Mouse (Mus musculus): ENCODE data around the gene Abcf2. TPM values are rescaled to one million over a fixed set of nuclear protein-coding genes. Genes with fewer than 3 reads are reported as not detected.

The Abcf2 gene
- total RNA-seq, 1 experiment from 2014 or later: 40.4 TPM

DNA sequence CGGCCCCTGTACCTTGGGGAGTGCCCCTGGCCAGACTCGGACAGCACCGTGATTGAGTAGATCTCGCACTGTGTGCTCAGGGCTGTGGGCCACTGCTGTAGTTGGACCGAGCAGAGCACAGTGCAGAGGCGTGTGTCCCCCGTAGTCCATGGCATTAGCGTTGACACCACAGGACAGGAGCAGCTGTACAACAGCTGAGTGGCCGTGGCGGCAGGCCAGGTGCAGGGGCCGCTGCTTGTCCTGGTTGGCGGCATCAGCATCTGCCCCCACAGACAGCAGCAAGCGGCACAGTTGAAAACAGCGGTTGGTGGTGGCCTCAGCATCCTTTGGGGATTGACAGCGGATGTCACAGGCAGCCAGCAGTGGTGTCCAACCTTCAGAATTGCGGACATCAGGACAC is 39.6 kb downstream of the Abcf2 start:
- ATAC-seq (ENCODE audit: extremely low read depth, insufficient number of reproducible peaks, low FRiP score, poor library complexity, severe bottlenecking): no peak

DNA sequence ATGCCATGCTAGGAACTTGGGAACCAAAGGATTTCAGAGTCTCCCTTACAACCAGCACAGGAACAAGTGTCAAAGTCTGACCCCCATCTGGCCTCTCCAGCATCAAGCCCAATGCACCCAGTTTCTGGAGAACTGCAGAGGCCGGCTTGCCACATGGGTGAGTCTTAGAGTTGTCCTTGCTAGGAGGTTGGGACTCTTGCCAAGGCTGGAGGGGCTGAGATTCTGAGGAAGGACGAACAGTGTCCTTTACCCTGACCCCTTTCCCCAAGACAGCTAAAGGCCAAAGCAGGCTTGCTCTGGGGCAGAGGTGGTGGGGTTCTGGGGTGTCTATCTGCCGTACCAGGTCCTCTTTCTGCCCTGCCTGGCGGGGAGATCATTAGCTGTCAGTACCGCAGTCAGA is 40.8 kb downstream of the Abcf2 start:
- no peak for ATAC-seq (ENCODE audit: extremely low read depth, insufficient number of reproducible peaks, low FRiP score, poor library complexity, severe bottlenecking)

DNA sequence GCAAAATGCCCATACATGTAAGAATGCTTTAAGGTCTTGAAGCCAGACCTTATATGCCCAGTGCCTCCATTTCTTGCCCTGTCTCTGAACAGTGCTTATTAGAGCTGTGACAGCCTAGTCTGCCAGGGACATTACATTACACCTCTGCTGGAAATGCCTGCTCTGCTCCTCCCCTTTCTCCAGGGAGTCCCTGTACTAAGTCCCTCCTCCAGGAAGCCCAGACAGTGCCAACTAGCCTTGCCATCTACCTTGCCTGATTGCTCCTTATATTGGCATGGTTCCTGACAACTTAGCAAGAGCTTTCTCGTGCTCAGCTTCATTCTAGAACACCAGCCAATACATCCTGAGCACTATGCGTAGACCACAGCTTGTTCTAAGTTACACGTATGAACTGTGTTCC is 41.5 kb downstream of the Abcf2 start:
- ATAC-seq (ENCODE audit: extremely low read depth, insufficient number of reproducible peaks, low FRiP score, poor library complexity, severe bottlenecking): no peak

DNA sequence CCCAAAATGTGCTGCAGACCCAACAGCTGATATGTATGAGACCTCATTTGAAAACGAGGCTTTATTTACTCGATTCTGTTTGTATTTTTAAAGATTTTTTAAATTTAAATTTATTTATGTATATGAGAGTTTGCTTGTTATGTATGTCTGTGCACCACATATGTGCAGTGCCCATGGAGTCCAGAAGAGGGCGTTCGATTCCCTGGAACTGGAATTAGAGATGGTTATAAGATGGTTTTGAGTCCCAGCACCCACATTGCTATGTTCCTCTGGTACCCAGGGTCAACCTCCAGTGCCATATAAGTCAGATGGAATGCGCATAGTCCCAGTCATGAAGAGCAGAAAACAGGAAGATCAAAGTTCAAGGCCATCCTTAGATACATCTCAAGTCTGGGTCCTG is 43.0 kb downstream of the Abcf2 start:
- ATAC-seq (ENCODE audit: extremely low read depth, insufficient number of reproducible peaks, low FRiP score, poor library complexity, severe bottlenecking): no peak

DNA sequence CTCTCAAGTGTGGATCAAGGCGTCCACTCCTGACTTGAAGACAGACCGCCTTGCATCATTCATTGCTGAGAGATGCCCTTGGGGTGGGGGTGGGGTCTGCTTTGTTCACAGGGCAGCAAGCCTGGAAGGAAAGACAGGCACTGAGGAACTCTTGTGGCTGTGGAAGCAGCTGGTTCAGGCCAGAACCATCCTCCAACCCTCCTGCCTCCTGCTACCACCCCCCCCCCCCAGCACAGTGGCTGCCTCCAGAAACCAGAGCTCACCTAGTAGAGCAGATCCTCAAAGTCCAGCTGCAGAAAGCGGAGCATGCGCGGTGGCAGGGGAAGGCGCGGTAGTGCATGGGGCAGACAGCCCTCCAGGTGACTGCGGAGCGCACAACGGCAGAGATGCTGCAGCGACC is 43.9 kb downstream of the Abcf2 start:
- no peak for ATAC-seq (ENCODE audit: extremely low read depth, insufficient number of reproducible peaks, low FRiP score, poor library complexity, severe bottlenecking)

DNA sequence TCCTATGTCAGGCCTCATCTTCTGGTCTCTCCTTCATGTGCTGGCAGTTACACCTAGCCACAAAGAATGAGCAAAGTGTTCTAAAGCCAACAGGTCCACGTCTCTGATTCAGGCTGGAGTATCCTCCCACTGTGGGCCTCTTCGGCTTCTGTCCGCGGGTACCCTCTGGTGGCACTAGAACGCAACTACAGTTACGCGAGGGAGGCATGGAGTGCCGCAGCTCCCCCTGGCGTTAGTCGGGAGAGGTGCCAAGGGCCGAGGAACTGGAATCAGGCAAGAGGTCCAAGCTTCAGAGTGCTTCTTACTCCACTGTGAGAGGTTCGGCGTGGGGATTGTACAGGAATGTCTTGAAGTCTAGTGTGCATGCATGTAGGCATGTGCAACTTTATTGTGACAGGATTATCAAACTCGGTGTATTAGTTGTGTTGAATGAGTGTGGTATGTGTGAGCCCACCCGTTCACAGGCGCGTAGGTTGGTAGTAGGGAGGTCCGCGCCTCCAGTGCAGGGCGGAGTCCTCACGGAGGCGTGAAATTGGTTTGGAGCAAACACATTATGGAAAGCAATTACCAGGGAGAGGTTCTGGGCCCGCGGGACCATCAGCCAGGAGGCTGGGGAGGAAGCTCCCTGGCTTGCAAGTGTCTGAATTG is 47.1 kb downstream of the Abcf2 start:
- peak; percentile 97 for ATAC-seq (ENCODE audit: extremely low read depth, insufficient number of reproducible peaks, low FRiP score, poor library complexity, severe bottlenecking)

DNA sequence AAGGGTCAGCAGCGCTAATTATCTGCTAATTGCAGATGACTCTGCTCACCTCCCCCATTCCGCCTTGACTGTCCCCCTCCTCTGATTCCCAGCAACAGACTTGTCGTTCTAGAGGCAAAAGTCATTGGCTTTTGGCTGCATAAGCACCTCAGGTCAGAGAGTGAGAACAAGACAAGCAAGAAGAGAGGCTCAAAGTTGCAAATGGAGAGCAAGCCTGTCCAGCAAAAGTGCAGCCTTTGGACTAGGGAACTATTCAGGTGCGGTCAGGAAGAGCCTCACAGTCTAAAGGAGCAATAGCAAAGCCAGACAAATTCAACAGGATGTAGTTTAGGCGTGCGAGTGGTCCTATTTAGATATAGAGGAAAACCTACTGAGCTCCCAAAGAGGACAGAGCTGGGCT is 49.5 kb downstream of the Abcf2 start:
- ATAC-seq (ENCODE audit: extremely low read depth, insufficient number of reproducible peaks, low FRiP score, poor library complexity, severe bottlenecking): no peak

DNA sequence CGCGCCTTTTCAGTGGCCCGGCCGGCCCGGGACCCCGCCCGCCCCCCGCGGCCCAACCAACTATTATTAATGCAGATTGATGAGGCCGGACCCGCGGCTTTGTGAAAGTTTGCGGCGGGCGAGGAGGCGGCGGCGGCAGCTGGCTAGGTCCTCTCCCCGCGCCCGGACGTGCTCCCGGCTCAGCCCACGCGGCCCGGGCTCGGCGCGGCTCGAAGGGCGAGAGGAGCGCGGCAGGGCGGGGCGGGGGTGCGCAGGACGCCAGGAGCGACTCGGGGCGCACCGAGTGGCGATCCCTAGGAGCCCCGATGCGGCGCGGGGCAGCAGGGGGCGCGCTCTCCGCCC is 50.4 kb downstream of the Abcf2 start, which contains the start of gene Gbx1:
Gene Gbx1 (minus strand): TSS at position 314 of the 342 bp plus-strand sequence.
- no peak for ATAC-seq (ENCODE audit: extremely low read depth, insufficient number of reproducible peaks, low FRiP score, poor library complexity, severe bottlenecking)

DNA sequence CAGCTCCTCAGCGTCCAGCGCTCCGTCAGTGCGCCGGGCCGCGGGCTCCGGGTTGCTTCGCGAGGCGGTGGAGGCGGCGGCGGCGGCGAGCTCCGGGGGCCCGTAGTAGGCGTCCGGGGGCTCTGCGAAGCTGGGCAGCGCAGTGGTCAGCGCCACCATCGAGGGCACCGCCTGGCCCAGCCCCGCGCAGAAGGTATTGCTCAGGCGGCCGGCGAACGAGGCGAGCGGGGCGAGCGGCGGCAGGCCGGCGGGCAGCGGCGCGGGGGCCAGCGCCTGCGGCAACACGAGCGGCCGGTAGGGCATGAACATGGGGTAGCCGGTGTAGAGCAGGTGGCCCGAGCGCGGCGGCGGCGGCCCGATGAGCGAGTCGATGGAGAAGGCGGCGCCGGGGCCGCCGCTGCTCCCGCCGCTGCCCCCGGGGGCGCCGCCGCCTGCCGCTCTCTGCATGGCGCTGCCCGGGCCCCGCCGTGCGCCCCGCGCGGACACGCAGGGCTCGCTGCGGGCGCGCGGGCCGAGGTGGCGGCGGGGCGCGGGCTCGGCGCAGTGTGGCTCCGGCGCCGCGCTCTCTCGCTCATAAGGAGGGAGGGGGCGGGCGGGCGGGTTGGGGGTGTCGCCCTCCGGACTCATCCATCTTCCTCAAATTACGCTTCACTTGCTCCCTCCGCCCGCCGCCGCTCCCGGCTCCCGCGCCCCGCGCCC is 50.9 kb downstream of the Abcf2 start:
- no peak for ATAC-seq (ENCODE audit: extremely low read depth, insufficient number of reproducible peaks, low FRiP score, poor library complexity, severe bottlenecking)

DNA sequence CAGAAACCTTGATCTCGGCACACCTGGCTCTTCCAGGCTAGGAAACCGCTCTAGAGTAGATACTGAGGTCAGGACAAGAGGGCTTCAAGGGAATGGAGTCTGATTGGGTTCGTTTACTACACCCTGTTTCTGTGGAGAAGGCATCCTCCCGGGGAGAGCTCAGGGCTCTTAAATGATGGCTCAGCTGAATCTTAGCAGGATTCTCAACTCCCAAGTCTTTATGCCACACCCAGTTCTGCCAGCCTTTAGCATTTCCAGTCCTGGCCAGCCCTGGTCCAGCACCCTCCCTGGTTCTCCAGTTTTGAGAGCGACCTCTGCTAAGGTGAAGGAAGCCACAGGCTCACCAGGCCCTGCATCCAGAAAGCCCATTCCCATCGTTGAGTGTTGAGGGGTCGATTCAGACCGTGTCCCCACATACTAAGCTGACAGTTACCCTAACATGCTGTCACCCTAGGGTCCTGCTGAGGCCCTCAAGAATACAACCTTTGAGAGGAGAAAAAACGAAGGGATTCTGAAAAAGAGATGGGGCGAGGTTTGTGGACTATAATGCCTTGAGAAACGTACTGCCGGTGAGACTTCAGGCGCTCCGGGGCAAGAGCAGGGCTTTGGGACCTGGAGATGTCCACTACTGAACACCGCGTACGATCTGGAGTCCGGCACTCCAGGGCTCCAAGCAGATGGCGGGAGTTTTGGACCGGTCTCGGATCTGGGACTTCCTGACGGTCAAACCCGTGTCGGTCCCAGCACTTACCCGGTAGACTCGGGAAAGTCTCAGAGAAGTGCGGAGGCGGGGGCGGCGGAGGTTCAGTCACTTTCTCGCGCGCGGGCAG is 51.7 kb downstream of the Abcf2 start:
- ATAC-seq (ENCODE audit: extremely low read depth, insufficient number of reproducible peaks, low FRiP score, poor library complexity, severe bottlenecking): no peak

DNA sequence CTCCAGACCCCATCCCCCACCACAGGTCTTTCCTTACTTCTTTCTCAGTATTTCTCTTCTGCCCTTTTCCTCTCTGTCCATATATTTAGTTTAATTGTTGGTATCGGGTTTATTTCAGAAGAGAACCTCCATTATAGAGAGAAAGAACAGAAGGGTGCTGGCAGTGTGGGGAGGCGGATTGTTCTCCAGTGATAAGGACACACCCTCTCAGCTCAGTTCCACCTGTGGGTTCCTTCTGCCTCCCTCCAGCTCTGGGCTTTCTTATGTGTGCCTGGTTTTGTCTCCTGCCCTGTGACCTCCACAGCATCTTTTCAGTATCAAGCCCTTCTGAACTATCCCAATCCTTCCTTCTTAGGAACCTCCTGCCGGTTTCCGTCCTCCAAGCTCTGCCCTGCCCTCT is 52.7 kb downstream of the Abcf2 start:
- ATAC-seq (ENCODE audit: extremely low read depth, insufficient number of reproducible peaks, low FRiP score, poor library complexity, severe bottlenecking): no peak

DNA sequence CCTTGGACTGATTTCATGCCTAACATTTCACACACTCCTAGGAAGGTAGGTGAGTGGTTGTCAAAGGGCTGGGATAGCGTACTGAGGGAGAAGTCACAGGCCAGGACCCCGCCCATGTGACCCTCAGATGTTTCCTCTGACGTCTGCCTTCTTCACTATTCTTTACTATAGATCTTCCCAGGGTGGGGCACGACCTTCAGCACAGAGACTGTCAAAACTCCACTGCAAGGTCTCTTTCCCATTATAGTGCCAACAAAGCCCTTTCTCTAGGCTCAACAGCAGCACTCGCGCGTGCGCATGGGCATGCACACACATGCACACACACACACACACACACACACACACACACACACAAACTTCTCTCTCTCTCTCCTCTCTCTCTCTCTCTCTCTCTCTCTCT is 53.5 kb downstream of the Abcf2 start:
- ATAC-seq (ENCODE audit: extremely low read depth, insufficient number of reproducible peaks, low FRiP score, poor library complexity, severe bottlenecking): no peak

DNA sequence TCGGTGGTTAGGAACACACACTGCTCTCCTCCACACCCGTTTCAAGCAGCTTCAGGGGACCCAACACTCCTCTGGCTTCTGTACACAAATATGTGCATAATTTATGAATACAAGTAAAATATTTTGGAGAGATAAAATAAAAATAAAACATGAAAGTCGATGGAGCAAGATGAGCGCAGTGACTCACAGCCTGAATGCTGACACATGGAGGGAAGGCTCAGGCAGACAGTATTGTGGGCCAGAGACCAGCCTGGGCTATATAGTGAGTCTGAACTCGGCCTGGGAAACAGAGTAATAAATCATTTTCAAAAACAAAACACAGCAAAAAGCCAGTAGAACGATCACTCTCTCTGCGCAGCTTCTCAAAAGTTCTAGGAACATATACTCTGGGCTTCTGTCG is 55.9 kb downstream of the Abcf2 start:
- no peak for ATAC-seq (ENCODE audit: extremely low read depth, insufficient number of reproducible peaks, low FRiP score, poor library complexity, severe bottlenecking)

Other genes starting within 250 kb of the Abcf2 start
- gene Kcnh2, start 225.9 kb downstream of the Abcf2 start, total RNA-seq (2017): 0.12 TPM in 1 of 2 replicates, not detected in the other
- gene Nos3, start 212.7 kb downstream of the Abcf2 start, total RNA-seq (2017): not detected in 2 replicates
- not detected in 2 replicates for gene Atg9b, start 185.3 kb downstream of the Abcf2 start, total RNA-seq (2017)
- gene Abcb8, start 183.8 kb downstream of the Abcf2 start, total RNA-seq (2017): 5.0 and 5.2 TPM in 2 replicates
- gene Asic3, start 164.1 kb downstream of the Abcf2 start, total RNA-seq (2017): 0.23 TPM in 1 of 2 replicates, not detected in the other
- gene Cdk5, start 153.9 kb downstream of the Abcf2 start, total RNA-seq (2017): 30.0 and 36.6 TPM in 2 replicates
- gene Slc4a2, start 153.6 kb downstream of the Abcf2 start, total RNA-seq (2017): 56.8 and 58.0 TPM in 2 replicates
- gene Fastk, start 132.2 kb downstream of the Abcf2 start, total RNA-seq (2017): 32.2 and 32.9 TPM in 2 replicates
- gene Tmub1, start 129.6 kb downstream of the Abcf2 start, total RNA-seq (2017): 28.2 and 29.4 TPM in 2 replicates
- 26.1 and 28.6 TPM in 2 replicates for gene Agap3, start 125.3 kb downstream of the Abcf2 start, total RNA-seq (2017)
- gene Gbx1, start 50.3 kb downstream of the Abcf2 start, total RNA-seq (2017): not detected in 2 replicates
- not detected in 2 replicates for gene Asb10, start 36.5 kb downstream of the Abcf2 start, total RNA-seq (2017)
- not detected in 2 replicates for gene 4931409K22Rik, start 20.7 kb downstream of the Abcf2 start, total RNA-seq (2017)
- gene Chpf2, start 9.3 kb upstream of the Abcf2 start, total RNA-seq (2017): 28.4 and 37.9 TPM in 2 replicates
- gene Smarcd3, start 46.9 kb upstream of the Abcf2 start, total RNA-seq (2017): 0.25 and 1.0 TPM in 2 replicates
- gene Nub1, start 108.1 kb upstream of the Abcf2 start, total RNA-seq (2017): 95.3 and 96.3 TPM in 2 replicates
- gene Wdr86, start 153.3 kb upstream of the Abcf2 start, total RNA-seq (2017): 0.12 TPM in 1 of 2 replicates, not detected in the other
- gene Crygn, start 180.5 kb upstream of the Abcf2 start, total RNA-seq (2017): 5.3 TPM in 1 of 2 replicates, not detected in the other